Mouse (Mus musculus) urinary bladder, postnatal 10 days (tissue): ENCODE measurements around the gene Hnf1b.

Experiments used
- DNase-seq: peaks from one replicate; pipeline ENCODE4 v3.0.0; 2022; ENCODE audit warnings: low spot score

Hnf1b gene

GRCm38 (mm10) chr11:83849529-83850335 lies at the start of gene Hnf1b:
Gene Hnf1b, plus strand, starts transcription at chr11:83850063.
- DNase-seq = no peak

GRCm38 (mm10) chr11:83802166-83802565 lies 47.7 kb upstream of the Hnf1b start:
- DNase-seq = no peak

GRCm38 (mm10) chr11:83802581-83802980 lies 47.3 kb upstream of the Hnf1b start:
- no peak for DNase-seq

GRCm38 (mm10) chr11:83810441-83810840 lies 39.4 kb upstream of the Hnf1b start:
- no peak for DNase-seq

- DNase-seq = no peak
Observed at GRCm38 (mm10) chr11:83815191-83815590, 34.7 kb upstream of the Hnf1b start.

- no peak for DNase-seq
Observed at GRCm38 (mm10) chr11:83815628-83816027, 34.2 kb upstream of the Hnf1b start.

- no peak for DNase-seq
Observed at GRCm38 (mm10) chr11:83817048-83817447, 32.8 kb upstream of the Hnf1b start.

- no peak for DNase-seq
Observed at GRCm38 (mm10) chr11:83817994-83818393, 31.9 kb upstream of the Hnf1b start.

GRCm38 (mm10) chr11:83818591-83819127 lies 31.2 kb upstream of the Hnf1b start:
- no peak for DNase-seq

- no peak for DNase-seq
Observed at GRCm38 (mm10) chr11:83819806-83820483, 29.9 kb upstream of the Hnf1b start.

GRCm38 (mm10) chr11:83826142-83826541 lies 23.7 kb upstream of the Hnf1b start:
- no peak for DNase-seq

GRCm38 (mm10) chr11:83828553-83829142 lies 21.2 kb upstream of the Hnf1b start:
- DNase-seq = no peak

GRCm38 (mm10) chr11:83832389-83832788 lies 17.5 kb upstream of the Hnf1b start:
- DNase-seq = no peak

- no peak for DNase-seq
Observed at GRCm38 (mm10) chr11:83833517-83833916, 16.3 kb upstream of the Hnf1b start.

GRCm38 (mm10) chr11:83833959-83834496 lies 15.8 kb upstream of the Hnf1b start:
- no peak for DNase-seq

- no peak for DNase-seq
Observed at GRCm38 (mm10) chr11:83839451-83839850, 10.4 kb upstream of the Hnf1b start.

- DNase-seq = no peak
Observed at GRCm38 (mm10) chr11:83843534-83843933, 6.3 kb upstream of the Hnf1b start.

- no peak for DNase-seq
Observed at GRCm38 (mm10) chr11:83850586-83851272, 866 bp downstream of the Hnf1b start.

GRCm38 (mm10) chr11:83851273-83852015 lies 1.6 kb downstream of the Hnf1b start:
- no peak for DNase-seq

GRCm38 (mm10) chr11:83852016-83852355 lies 2.1 kb downstream of the Hnf1b start:
- no peak for DNase-seq

- DNase-seq = no peak
Observed at GRCm38 (mm10) chr11:83852501-83853211, 2.8 kb downstream of the Hnf1b start.
